Mouse (Mus musculus) heart, embryonic 15.5 days (tissue): Measurements from ENCODE around the gene Ube2o. TPM values are rescaled to one million over a fixed set of nuclear protein-coding genes. Genes with fewer than 3 reads are reported as not detected.

ENCODE experiments used
- ATAC-seq: fragments of 200-750 bp; cut with Nextera tagmentation; replicated peaks from 2 replicates; pipeline ENCODE4 v1.8.0; 2017; ENCODE audit warnings: low read depth, moderate TSS enrichment; ENCODE audit not compliant: insufficient number of reproducible peaks, insufficient read depth, low FRiP score
- H3K27ac ChIP-seq: fragments of 300-500 bp; sonication (generic); 2 replicates; pipeline ENCODE4 v1.5.1; 2015; ENCODE audit warnings: mild to moderate bottlenecking, inconsistent platforms
- H3K27me3 ChIP-seq: fragments of 300-500 bp; sonication (generic); 2 replicates; pipeline ENCODE4 v1.6.1; 2015; ENCODE audit warnings: inconsistent platforms
- H3K36me3 ChIP-seq: fragments of 300-500 bp; sonication (generic); 2 replicates; pipeline ENCODE4 v1.6.1; 2015; ENCODE audit warnings: mild to moderate bottlenecking, inconsistent platforms
- H3K4me1 ChIP-seq: fragments of 300-500 bp; sonication (generic); replicated peaks from 2 replicates; pipeline ENCODE4 v1.6.1; 2015; ENCODE audit warnings: inconsistent platforms
- H3K4me2 ChIP-seq: fragments of 300-500 bp; sonication (generic); 2 replicates; pipeline ENCODE4 v1.6.1; 2015; ENCODE audit warnings: inconsistent platforms, mild to moderate bottlenecking, moderate library complexity
- H3K4me3 ChIP-seq: fragments of 300-500 bp; sonication (generic); 2 replicates; pipeline ENCODE4 v1.5.1; 2015; ENCODE audit warnings: mild to moderate bottlenecking, inconsistent platforms
- H3K9ac ChIP-seq: fragments of 300-500 bp; sonication (generic); 2 replicates; pipeline ENCODE4 v1.6.1; 2015; ENCODE audit warnings: mild to moderate bottlenecking, inconsistent platforms
- H3K9me3 ChIP-seq: fragments of 300-500 bp; sonication (generic); replicated peaks from 2 replicates; pipeline ENCODE4 v1.6.1; 2016; ENCODE audit warnings: inconsistent platforms
- WGBS: fragments of 180-500 bp; shearing (Covaris S2); methylation state at CpG from one replicate; pipeline ENCODE4 v1.1.7; 2015; ENCODE audit warnings: mixed read lengths; 5-methylcytosine and 5-hydroxymethylcytosine counted together
- polyA plus RNA-seq: library from polyadenylated mRNA; unstranded; fragments of >200 nt; fragmentation: Nextera tagmentation; extraction: Ambion mirVana; gene quantifications from 2 replicates; pipeline ENCODE4 v1.2.1, GENCODE M21; 2015

The Ube2o gene
- polyA plus RNA-seq, 1 experiment from 2014 or later = 14.4 TPM

DNA sequence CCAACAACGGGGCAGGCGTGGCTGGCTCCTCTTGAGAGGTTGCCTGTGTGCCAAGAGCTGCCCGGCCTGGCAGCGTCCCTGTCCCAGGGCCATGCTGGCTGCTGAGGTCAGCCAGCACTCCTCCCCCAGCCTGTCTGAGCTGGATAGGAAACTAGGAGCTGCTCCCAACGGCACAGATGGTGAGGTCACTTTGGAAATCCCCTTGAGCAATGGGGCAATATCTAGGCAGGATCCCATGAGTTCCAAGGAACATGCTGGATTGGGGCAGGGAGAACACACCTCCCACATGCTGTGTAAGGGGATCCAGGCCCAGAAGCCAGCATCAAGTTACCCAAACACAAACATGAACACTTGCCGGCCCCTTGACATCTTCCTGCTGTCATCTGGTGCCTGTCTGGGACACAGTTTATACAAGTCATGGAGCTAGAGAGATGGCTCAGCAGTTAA, 40.0 kb upstream of the Ube2o start:
- H3K36me3 ChIP-seq = no peaks in the 10 kb centered on the region
- H3K4me2 ChIP-seq = peak overlapping the region; percentile 91
- H3K27ac ChIP-seq = peak overlapping the region; percentile 79
- no peaks in the 10 kb centered on the region for H3K27me3 ChIP-seq
- H3K9me3 ChIP-seq = no peaks in the 10 kb centered on the region
- peak overlapping the region; percentile 7; the same call in 1 of the 2 replicates for H3K4me3 ChIP-seq
- WGBS = 8% methylated on average over 6 of the region's 6 CpGs
- H3K9ac ChIP-seq = peak overlapping the region; percentile 6
- ATAC-seq = peak; percentile 33
- H3K4me1 ChIP-seq = peaks cover 85% of the 10 kb centered on the region

DNA sequence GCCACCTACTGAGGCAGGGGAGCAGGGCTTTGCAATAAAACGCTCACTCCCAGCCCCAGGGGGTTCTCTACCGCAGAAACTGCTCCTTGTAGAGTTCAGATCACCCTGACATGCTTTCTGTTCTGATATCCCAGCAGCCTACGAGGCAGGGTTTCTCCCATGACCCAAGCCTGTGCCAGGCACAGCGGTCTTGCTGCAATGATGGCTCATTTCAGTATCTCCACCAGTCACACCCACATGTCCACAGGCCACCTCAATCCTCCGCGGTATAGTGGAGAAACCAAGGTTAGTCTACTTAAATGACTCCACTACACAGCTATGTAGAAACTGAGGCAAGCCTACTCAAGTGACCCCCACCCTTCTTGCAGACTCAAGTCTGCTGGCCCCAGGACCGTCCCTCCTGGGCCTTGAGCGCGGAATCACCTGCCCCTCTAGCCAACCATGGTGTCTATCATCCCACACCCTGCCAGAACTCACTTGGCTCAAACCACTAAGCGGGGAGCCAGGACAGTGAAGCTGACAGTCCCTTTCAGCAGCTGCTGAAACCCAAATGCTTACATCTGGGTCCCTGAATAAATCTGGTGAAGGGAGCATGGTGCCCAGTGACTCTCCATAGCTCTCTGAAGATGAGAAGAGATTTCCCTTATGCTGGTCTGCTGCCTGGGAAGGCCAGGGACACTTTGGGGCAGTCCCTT, 39.5 kb upstream of the Ube2o start:
- Histone ChIP-seq H3K9me3 (no peaks in the 10 kb centered on the region), H3K4me2 (peak overlapping the region; percentile 91), H3K27me3 (no peaks in the 10 kb centered on the region), H3K27ac (peak overlapping the region; percentile 79), H3K36me3 (no peaks in the 10 kb centered on the region), H3K4me1 (peaks cover 91% of the 10 kb centered on the region), H3K9ac (no peak overlapping the region; the same call in 1 of the 2 replicates), H3K4me3 (0 out of 2 replicates have a peak overlapping the region, but pooled peaks have one; percentile 7)
- 56% methylated on average over 10 of the region's 10 CpGs for WGBS
- ATAC-seq = no peak

DNA sequence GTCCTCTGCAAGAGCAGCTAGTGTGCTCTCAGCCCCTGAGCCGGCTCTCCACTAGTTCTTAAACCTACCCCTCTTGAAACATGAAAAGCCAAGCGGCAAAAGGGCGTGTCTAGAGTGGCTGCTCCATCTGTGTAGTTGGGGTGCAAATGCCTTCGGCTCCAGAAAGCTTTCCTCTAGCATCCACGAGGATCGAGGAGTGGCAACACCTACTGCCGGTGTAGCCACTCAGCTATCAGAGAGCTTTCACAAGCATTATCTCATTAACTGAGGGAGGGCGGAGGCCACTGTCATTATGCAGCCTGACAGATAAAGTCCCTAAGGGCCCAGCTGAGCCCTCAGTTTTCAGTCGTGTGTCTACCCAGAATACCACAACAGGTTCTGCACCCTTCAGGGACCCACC, 38.8 kb upstream of the Ube2o start:
- no peak overlapping the region for H3K9ac ChIP-seq
- WGBS = 27% methylated on average over 9 of the region's 9 CpGs
- no peaks in the 10 kb centered on the region for H3K27me3 ChIP-seq
- no peaks in the 10 kb centered on the region for H3K9me3 ChIP-seq
- no peaks in the 10 kb centered on the region for H3K36me3 ChIP-seq
- ATAC-seq = no peak
- H3K4me1 ChIP-seq = peaks cover 90% of the 10 kb centered on the region
- no peak overlapping the region; the same call in 1 of the 2 replicates for H3K4me2 ChIP-seq
- peak overlapping the region; percentile 79 for H3K27ac ChIP-seq
- H3K4me3 ChIP-seq = no peak overlapping the region

DNA sequence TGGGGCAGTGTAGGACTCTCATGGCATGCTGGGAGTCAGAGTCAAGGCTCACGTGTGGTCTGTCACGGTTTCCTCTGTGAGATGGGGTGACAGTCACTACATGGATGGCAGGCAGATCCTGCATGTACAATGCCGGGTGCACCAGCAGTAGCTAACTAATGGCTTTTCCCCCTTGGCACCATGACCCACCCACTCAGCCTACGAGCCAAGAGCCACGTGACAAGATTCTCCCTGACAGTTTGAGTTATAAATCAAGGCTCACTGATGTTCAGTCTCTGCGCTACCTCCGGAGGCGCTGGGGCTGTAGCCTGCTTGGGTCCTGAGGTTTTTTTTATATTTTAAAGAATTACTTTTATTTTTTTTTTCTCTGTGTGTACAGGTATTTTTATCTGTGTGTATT, 38.3 kb upstream of the Ube2o start:
- Histone ChIP-seq H3K27ac (no peak overlapping the region), H3K4me2 (no peak overlapping the region; the same call in 1 of the 2 replicates)
- 68% methylated on average over 8 of the region's 8 CpGs for WGBS

DNA sequence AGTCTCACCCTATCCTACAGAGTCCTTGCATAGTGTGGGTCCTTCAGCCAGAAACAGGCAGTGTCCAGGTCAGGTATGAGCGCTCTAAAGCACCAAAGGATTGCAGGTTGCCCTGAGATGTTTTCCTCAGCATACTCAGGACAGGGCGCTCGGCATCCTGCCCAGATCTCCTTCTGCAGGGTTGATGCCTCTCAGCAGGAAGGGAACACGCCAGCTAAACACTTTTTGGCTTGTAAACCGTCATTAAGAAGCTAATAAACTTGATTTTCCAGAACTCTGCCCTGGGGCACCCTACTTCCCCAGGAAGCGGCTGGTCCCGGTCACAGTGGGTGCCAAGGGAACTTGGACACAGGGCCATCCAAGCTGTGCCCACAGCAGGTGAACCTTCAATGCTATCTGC, 37.9 kb upstream of the Ube2o start:
- Histone ChIP-seq H3K4me1 (peaks cover 88% of the 10 kb centered on the region), H3K9me3 (no peaks in the 10 kb centered on the region), H3K36me3 (no peaks in the 10 kb centered on the region), H3K9ac (no peak overlapping the region), H3K27ac (no peak overlapping the region), H3K27me3 (no peaks in the 10 kb centered on the region), H3K4me3 (no peak overlapping the region), H3K4me2 (no peak overlapping the region)
- WGBS = 88% methylated on average over 7 of the region's 7 CpGs
- no peak for ATAC-seq

More for the DNA sequence above, 38.3 kb upstream of the Ube2o start:
- Histone ChIP-seq H3K4me1 (peaks cover 90% of the 10 kb centered on the region), H3K36me3 (no peaks in the 10 kb centered on the region), H3K9me3 (no peaks in the 10 kb centered on the region), H3K4me3 (no peak overlapping the region), H3K27me3 (no peaks in the 10 kb centered on the region), H3K9ac (no peak overlapping the region)
- ATAC-seq = no peak

DNA sequence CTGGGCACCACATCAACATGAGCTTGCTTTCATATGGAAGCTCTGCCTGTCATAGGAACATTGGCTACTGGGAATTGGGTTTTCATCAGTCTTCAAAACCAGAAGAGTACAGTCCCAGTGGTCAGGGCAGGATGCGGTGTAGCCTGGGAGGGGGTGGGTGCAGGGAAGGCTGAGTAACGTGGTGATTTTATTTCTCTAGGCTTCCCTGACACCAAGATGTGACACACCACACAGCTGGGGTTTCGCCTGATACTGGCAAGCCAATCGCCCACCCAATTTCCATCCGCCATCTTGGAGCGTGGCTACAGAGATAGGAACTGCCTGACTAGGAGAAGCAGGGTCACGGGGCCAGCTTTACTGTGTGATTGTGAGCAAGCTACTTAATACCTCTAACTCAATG, 37.4 kb upstream of the Ube2o start:
- Histone ChIP-seq H3K4me2 (no peak overlapping the region), H3K36me3 (no peaks in the 10 kb centered on the region), H3K9ac (no peak overlapping the region), H3K9me3 (no peaks in the 10 kb centered on the region), H3K4me3 (no peak overlapping the region), H3K27me3 (no peaks in the 10 kb centered on the region), H3K4me1 (peaks cover 86% of the 10 kb centered on the region), H3K27ac (no peak overlapping the region)
- WGBS = 92% methylated on average over 7 of the region's 7 CpGs
- ATAC-seq = no peak

DNA sequence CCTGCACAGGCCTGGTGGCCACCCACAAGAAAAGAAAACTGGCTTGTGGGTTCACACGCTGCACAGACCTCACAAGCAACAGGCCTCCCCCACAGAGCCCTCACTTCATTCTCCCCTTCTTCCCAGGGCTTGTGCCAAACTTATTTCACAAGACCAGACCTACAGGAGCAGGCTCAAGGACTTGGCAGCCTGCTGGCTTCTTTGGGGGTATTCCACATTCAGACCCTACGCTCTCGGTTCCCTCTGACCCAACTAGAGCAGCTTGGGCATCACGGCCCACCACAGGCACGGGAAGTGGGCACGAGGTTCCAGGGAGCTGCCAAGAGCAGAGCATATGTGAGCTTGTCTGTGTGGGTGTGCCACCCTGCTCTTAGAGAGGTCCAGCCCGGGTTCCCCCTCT, 36.4 kb upstream of the Ube2o start:
- Histone ChIP-seq H3K27me3 (no peaks in the 10 kb centered on the region), H3K4me3 (no peak overlapping the region), H3K4me2 (no peak overlapping the region), H3K4me1 (peaks cover 76% of the 10 kb centered on the region), H3K9me3 (no peaks in the 10 kb centered on the region), H3K9ac (no peak overlapping the region), H3K27ac (no peak overlapping the region), H3K36me3 (no peaks in the 10 kb centered on the region)
- 69% methylated on average over 7 of the region's 7 CpGs for WGBS
- no peak for ATAC-seq

DNA sequence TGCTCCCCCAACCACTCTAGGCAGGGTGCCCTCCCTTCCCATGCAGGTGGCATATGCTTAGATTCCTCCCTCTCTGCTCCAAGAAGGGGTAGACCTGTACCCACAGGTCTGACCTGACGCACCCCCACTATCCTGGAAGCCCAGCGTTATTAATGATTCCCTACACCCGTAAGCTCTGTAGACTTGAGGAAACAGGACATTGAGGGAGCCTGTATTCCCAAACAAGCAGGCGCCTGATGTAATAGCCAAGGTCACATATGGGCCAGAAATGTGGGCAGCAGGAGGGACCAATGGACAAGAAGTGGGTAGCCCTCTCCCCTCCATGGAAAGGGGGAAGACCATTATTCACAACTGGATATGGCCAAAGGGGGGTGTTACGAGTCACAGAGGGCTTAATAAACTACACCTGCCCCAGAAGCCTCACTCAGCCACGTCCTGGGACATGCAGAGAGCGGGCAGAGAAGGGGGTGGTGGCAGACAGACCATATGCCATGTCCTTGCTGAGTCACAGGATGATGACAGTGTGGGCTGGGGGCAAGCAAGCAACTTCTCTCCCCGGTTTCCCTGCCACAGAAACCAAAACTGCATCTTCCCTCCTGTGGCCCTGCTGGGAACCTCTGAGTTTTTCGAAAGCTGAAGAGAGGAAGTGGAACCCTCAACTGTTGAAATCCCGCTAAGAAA, 35.3 kb upstream of the Ube2o start:
- Histone ChIP-seq H3K9ac (0 out of 2 replicates have a peak overlapping the region, but pooled peaks have one; percentile 7), H3K4me2 (peak overlapping the region; percentile 32; the same call in 1 of the 2 replicates), H3K36me3 (no peaks in the 10 kb centered on the region), H3K9me3 (no peaks in the 10 kb centered on the region), H3K4me1 (peaks cover 65% of the 10 kb centered on the region), H3K27me3 (no peaks in the 10 kb centered on the region), H3K27ac (peak overlapping the region; percentile 68), H3K4me3 (0 out of 2 replicates have a peak overlapping the region, but pooled peaks have one; percentile 1)
- no peak for ATAC-seq
- 76% methylated on average over 10 of the region's 10 CpGs for WGBS

DNA sequence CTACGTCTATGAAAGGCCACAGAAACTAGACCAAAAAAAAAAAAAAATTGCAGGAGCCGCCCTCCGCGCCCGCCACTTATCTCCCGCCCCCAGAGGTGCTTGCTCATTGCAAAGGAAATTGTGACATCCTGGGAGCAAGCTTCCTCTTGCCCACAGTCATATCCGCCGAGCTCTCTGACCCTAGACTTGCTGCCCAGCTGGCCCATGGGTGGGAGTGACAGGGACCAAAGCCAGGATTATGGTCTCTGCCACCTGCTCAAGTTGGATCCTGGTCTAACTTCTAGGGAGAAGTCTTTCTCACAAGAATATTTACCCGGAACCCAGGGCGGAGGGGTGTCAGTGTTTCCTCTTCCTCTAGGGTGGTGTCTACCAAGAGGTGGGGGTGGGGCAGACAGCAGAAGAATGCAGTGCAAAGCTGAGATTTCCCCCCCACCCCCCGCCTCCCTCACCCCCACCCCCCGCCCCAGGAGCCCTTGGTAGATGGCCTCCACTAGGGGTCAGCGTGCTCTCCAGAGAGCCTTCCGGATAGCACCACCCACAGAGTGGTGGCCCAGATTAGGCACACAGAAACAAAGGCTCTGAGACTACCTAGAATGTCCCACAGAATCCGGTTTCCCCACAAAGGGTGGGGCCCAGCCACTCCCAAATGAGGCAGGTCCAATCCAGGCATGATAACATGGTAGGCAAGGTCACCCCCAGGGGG, 34.6 kb upstream of the Ube2o start:
- Histone ChIP-seq H3K4me1 (peaks cover 59% of the 10 kb centered on the region), H3K4me3 (no peak overlapping the region), H3K4me2 (peak overlapping the region; percentile 32), H3K27ac (peak overlapping the region; percentile 68), H3K9me3 (no peaks in the 10 kb centered on the region), H3K9ac (0 out of 2 replicates have a peak overlapping the region, but pooled peaks have one; percentile 7), H3K27me3 (no peaks in the 10 kb centered on the region), H3K36me3 (no peaks in the 10 kb centered on the region)
- peak; percentile 24 for ATAC-seq
- 34% methylated on average over 15 of the region's 15 CpGs for WGBS

DNA sequence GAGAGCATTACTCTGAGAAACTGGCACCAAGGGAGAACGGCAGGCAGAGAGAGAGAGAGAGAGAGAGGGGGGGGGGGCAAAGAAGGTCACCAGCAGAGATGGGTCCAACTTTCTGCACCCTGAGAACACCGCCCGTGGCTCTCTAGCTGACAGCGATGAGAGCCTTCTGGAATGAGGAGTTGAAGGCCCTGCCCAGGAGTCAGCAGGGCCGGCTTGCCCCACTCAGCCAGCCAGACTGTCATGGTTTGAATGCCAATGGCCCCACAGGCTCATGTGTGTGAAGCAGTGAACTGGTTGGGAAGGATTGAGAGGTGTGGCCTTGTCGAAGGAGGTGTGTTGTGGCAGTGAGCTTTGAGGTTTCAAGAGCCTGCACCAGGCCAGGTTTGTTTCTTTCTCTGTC, 32.0 kb upstream of the Ube2o start:
- H3K9ac ChIP-seq = no peak overlapping the region
- no peaks in the 10 kb centered on the region for H3K9me3 ChIP-seq
- no peak overlapping the region for H3K4me2 ChIP-seq
- no peaks in the 10 kb centered on the region for H3K27me3 ChIP-seq
- H3K4me1 ChIP-seq = peaks cover 39% of the 10 kb centered on the region
- no peak overlapping the region for H3K4me3 ChIP-seq
- WGBS = 78% methylated on average over 6 of the region's 6 CpGs
- no peak overlapping the region for H3K27ac ChIP-seq
- ATAC-seq = no peak
- no peaks in the 10 kb centered on the region for H3K36me3 ChIP-seq

DNA sequence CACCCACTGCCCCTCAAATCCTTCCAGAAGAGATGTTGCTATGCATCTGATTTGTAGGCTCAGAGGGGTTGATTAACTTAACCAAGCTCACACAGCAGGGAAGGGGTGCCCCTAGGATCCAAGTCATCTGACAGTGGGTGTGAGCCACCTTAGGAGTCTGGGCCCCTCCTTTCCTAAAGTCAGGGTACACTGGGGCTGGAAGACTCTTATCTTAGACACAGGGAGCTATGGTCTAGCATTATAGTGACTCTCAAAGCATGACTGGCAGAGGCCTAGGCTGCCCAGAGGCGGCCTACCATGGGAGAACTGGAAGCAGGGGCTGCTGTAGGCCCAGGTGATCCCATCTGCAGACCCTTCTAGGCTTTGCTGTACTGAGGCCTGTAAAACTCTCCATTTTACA, 31.3 kb upstream of the Ube2o start:
- ATAC-seq = no peak
- Histone ChIP-seq H3K27me3 (no peaks in the 10 kb centered on the region), H3K4me1 (peaks cover 34% of the 10 kb centered on the region), H3K4me3 (no peak overlapping the region), H3K4me2 (no peak overlapping the region), H3K9me3 (no peaks in the 10 kb centered on the region), H3K36me3 (peaks cover 3% of the 10 kb centered on the region; the same call in 1 of the 2 replicates), H3K27ac (no peak overlapping the region), H3K9ac (no peak overlapping the region)
- WGBS = 89% methylated on average over 1 of the region's 1 CpGs
